Mouse (Mus musculus) thymus, adult 2 months (tissue): ENCODE data around the gene Sgms1.

Experiments
- CTCF ChIP-seq: fragments of 200-500 bp; IDR thresholded peaks from 2 replicates; pipeline ENCODE4 v1.5.1; 2012; ENCODE audit warnings: mild to moderate bottlenecking, control low read depth, low read length, moderate library complexity, borderline replicate concordance; ENCODE audit not compliant: control insufficient read depth, poor library complexity, insufficient read depth; ENCODE audit errors: extremely low read depth
- POLR2A ChIP-seq: fragments of 200-500 bp; IDR thresholded peaks from 2 replicates; pipeline ENCODE4 v1.6.1; 2012; ENCODE audit warnings: mild to moderate bottlenecking, low read length, control low read depth, moderate library complexity; ENCODE audit not compliant: control insufficient read depth, poor library complexity, insufficient read depth; ENCODE audit errors: extremely low read depth

DNA sequence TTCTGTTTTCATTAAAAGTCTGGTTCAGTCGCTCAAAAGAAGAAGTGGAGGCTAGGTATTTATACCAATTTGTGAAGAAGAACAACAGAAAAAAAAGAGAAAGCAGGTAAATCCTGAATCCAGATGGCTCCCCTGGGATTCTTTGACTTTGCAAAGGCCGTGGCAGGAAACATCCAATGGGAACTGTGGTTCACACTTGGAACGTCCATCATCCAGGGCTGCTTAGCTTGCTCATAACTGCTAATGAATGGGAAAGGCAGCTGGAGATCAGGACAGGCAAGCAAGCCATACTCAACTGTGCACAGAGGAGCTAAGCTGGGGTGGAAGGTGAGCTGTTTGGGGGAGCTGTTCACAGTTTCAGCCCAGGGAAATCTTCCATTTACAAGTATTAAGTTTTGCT, 115.8 kb downstream of the Sgms1 start:
- TF ChIP-seq POLR2A, result no peak
- no peak for TF ChIP-seq CTCF
